Mouse (Mus musculus) small intestine, adult 2 months (tissue): ENCODE measurements around the gene Ssh2.

Source experiments
- CTCF ChIP-seq: fragments of 200-500 bp; IDR thresholded peaks from 2 replicates; pipeline ENCODE4 v1.5.1; 2012; ENCODE audit warnings: low read depth, mild to moderate bottlenecking, control low read depth, inconsistent platforms, low read length, moderate library complexity, mixed read lengths; ENCODE audit not compliant: insufficient replicate concordance, insufficient read length; ENCODE audit errors: extremely low read depth
- POLR2A ChIP-seq: fragments of 200-500 bp; IDR thresholded peaks from 2 replicates; pipeline ENCODE4 v1.6.1; 2012; ENCODE audit warnings: low read depth, mild to moderate bottlenecking, control low read depth, inconsistent platforms, low read length, moderate library complexity

DNA sequence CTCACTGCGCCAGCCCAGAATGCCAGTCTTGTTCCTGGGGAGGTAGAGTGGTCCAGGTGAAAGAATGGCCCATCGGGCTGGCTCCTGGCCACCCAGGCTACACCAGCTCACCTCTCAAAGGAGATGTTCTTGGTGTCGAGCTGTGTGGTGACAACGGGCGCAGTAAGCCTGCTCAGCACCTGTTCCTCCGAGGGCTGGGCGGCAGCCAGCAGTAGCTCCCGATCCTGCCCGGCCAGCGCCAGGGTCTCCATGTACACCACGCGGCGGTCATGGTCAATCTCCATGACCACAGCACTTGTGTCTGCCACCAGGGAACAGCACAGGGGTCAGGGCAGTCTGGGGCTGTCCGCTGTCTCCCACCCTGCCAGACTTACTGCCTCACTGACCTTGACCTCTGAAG lies 260.1 kb downstream of the Ssh2 start:
- no peak for TF ChIP-seq POLR2A
- TF ChIP-seq CTCF: no peak
